Mouse (Mus musculus) heart, adult 2 months (tissue): ENCODE data around the gene Ceacam1. TPM values are rescaled to one million over a fixed set of nuclear protein-coding genes. Genes with fewer than 3 reads are reported as not detected.

ENCODE experiments used
- DNase-seq, 2 experiments: peaks; one replicate each; pipeline ENCODE4 v3.0.0; 2021
- H3K27ac ChIP-seq: fragments of 200-600 bp; 2 replicates; pipeline ENCODE4 v1.8.1; 2022
- H3K27me3 ChIP-seq: fragments of 200-500 bp; 2 replicates; pipeline ENCODE4 v1.6.1; 2012; ENCODE audit warnings: mild to moderate bottlenecking, low read length, inconsistent platforms, mixed read lengths; ENCODE audit not compliant: control insufficient read depth, insufficient read depth
- H3K36me3 ChIP-seq: fragments of 200-500 bp; 2 replicates; pipeline ENCODE4 v1.6.1; 2012; ENCODE audit warnings: low read length, inconsistent platforms; ENCODE audit not compliant: control insufficient read depth, insufficient read depth
- H3K4me1 ChIP-seq: fragments of 200-500 bp; 2 replicates; pipeline ENCODE4 v1.6.1; 2011; ENCODE audit warnings: low read length; ENCODE audit not compliant: control insufficient read depth, insufficient read depth
- H3K4me3 ChIP-seq: fragments of 200-600 bp; 2 replicates; pipeline ENCODE4 v1.8.1; 2022
- H3K79me2 ChIP-seq: fragments of 200-500 bp; replicated peaks from 2 replicates; pipeline ENCODE4 v1.6.1; 2012; ENCODE audit warnings: mild to moderate bottlenecking, inconsistent platforms, low read length, moderate library complexity, mixed read lengths; ENCODE audit not compliant: control insufficient read depth, insufficient read depth
- H3K9ac ChIP-seq: fragments of 200-500 bp; 2 replicates; pipeline ENCODE4 v1.6.1; 2012; ENCODE audit warnings: low read depth, mild to moderate bottlenecking, control low read depth, inconsistent platforms, low read length, mixed read lengths
- CTCF ChIP-seq: fragments of 200-600 bp; IDR thresholded peaks from 2 replicates; pipeline ENCODE4 v1.8.1; 2022; ENCODE audit warnings: antibody characterized with exemption, mild to moderate bottlenecking, moderate library complexity
- EP300 ChIP-seq: fragments of 200-500 bp; IDR thresholded peaks from 2 replicates; pipeline ENCODE4 v1.6.1; 2011; ENCODE audit warnings: low read depth, low read length, control low read depth; ENCODE audit not compliant: insufficient read depth
- POLR2A ChIP-seq: fragments of 200-500 bp; IDR thresholded peaks from 2 replicates; pipeline ENCODE4 v1.6.1; 2011; ENCODE audit warnings: mild to moderate bottlenecking, low read depth, low read length, control low read depth; ENCODE audit not compliant: insufficient read depth
- WGBS: fragments of 180-500 bp; shearing (Covaris S2); methylation state at CpG from one replicate; pipeline ENCODE4 v1.1.7; 2018; 5-methylcytosine and 5-hydroxymethylcytosine counted together
- intact Hi-C: fragments of 180-260 bp; cut with DNase I; formaldehyde crosslinking; loops from one replicate; pipeline ENCODE4 v1.15.1; 2025
- polyA plus RNA-seq: library from polyadenylated mRNA; depleted of rRNA; stranded (reverse); fragments of >200 nt; gene quantifications from 2 replicates; pipeline ENCODE4 v1.2.3, GENCODE M21; 2012
- total RNA-seq, 2 experiments: library from RNA; stranded (reverse); gene quantifications; 2 replicates each; pipeline ENCODE4 v1.2.3; 2021

Gene Ceacam1
- total and polyA plus RNA-seq, 3 experiments: 9.8 to 14.6 (median 13.5) TPM

DNA sequence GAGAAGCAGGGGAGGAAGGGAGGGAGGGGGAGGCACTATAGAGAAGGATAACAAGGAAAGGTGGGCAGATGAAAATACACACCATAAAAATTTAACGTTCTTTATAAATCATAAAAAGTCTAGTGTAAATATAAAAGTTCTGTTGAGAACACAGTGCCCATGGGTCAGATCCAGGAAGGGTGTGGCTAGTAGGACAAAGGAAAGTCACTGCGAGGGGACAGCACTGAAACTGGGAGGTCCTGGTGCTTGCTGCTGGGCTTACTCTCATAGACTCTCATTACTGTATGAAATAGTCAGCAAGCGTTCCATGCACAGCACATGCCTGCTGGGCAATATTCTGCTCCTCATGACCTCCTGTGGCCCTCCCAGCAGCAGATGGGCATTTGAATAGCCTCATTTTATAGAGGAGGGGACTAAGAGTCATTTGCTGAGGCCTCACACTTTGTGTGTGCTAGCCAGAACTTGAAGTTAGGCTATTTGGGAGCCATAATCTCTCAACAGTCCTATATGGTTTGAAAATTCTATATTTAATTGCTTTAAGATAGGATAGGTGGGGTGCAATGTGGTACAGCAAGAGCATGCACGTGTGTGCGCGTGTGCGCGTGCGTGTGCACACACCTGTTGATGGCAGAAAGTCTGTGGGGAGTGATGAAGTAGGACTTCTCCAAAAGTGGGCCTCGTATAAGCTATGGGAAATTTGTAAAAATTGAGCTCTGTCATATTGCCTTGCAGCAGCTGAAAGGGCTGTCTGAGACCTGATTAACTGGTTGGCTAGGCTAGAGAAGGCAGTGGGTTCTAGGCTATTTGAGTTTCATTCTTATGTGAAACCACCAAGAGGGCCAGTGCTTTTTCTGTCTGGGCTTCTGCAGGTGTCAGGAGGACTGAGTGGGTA lies 42.5 kb downstream of the Ceacam1 start:
- TF ChIP-seq CTCF (no peak), EP300 (no peak), POLR2A (peak; percentile 26; the same call in 1 of the 2 replicates)
- Histone ChIP-seq H3K79me2 (no peaks in the 10 kb centered on the region), H3K4me3 (no peak overlapping the region), H3K4me1 (peaks cover 36% of the 10 kb centered on the region), H3K9ac (no peak overlapping the region), H3K27me3 (no peaks in the 10 kb centered on the region), H3K36me3 (peaks cover 8% of the 10 kb centered on the region), H3K27ac (peak overlapping the region; percentile 90)
- WGBS: 75% methylated on average over 10 of the region's 10 CpGs
- intact Hi-C loops: no loop called here
- DNase-seq: peak in 1 of 2 experiments; percentile 29

DNA sequence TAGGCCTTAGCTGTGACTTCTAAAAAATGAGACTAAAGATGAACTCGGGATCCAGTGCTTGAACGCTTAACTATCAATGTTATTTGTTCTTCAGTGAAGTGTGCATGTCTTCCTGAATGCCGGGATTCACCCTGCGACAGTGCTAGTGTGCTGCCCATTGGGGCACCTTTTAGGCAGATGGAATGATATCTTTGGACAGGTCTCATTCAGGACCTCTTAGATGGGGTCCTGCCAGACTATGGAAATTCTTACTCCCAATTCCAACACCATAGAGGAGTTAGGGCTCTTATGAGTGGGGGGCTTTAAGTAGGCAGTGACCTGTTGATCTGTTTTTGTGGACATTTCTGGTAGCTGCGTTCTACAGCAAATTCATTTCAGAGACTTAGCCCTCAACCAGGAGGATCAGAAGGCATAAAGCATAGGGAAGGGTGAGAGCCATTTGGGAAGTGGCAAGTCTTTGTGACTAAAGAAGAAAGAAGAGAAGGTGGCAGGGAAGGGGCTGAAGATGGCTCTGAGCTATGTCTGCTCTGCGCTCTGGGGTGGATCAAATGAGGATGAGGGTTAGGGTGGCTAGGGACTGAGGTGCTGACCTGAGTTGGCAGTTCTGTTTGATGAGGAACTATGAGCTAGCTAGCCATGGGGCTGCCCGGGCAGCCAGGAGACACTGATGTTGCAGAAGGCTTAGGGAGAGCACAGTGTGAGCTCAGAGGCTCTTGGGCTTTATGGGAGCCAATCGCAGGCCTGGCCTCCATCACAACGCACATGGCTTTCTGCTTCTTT lies 43.4 kb downstream of the Ceacam1 start:
- intact Hi-C loops: loop anchor here (2.0 kb wide), 3 partner anchors 43 to 105 kb away; partner anchors contain the start of genes Ceacam1 and Ceacam2
- WGBS: 73% methylated on average over 9 of the region's 9 CpGs
- peaks cover 34% of the 10 kb centered on the region for H3K4me1 ChIP-seq
- H3K36me3 ChIP-seq: peaks cover 8% of the 10 kb centered on the region
- H3K4me3 ChIP-seq: no peak overlapping the region
- H3K9ac ChIP-seq: no peak overlapping the region
- H3K79me2 ChIP-seq: no peaks in the 10 kb centered on the region
- DNase-seq: no peak
- peak overlapping the region; percentile 90 for H3K27ac ChIP-seq
- TF ChIP-seq POLR2A: no peak
- TF ChIP-seq CTCF: no peak
- TF ChIP-seq EP300: no peak
- no peaks in the 10 kb centered on the region for H3K27me3 ChIP-seq

DNA sequence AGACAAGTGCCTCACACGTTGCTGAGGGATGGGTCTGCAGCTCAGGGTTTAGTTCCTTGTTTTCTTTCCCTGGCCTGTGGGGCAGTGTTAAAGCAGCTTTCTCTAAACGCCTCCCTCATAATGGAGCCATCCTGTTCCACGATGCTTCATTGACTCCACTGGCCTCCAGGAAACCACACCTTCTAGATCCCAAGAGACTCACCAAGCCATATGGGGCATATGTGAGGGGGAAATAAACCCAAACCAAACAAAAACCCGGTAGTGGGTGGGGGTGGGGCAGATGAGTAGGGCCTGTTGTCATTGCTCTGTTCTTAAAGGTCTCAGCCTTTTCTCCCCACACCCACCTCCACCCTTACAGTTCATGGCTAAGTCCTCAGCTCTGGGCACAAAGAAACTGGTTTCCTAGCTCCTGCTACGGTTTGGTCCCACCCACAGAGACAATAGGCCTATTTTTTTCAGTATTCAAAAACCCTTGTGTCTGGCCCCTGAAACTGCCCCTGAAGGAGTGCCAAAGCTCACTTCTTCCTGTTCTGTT lies 44.3 kb downstream of the Ceacam1 start:
- Histone ChIP-seq H3K4me1 (peaks cover 32% of the 10 kb centered on the region), H3K27ac (peak overlapping the region; percentile 90), H3K9ac (no peak overlapping the region), H3K27me3 (no peaks in the 10 kb centered on the region), H3K36me3 (peaks cover 8% of the 10 kb centered on the region), H3K4me3 (no peak overlapping the region), H3K79me2 (no peaks in the 10 kb centered on the region)
- TF ChIP-seq EP300 (0 out of 2 replicates have a peak, but pooled peaks have one; percentile 33), CTCF (no peak), POLR2A (peak; percentile 38; the same call in 1 of the 2 replicates)
- WGBS: 20% methylated on average over 5 of the region's 5 CpGs
- intact Hi-C loops: loop anchor here (2.0 kb wide), 3 partner anchors 44 to 106 kb away; partner anchors contain the start of genes Ceacam1 and Ceacam2
- peak; percentile 43 to 57 for DNase-seq

GRCm38 (mm10) chr7:25432381-25432780 lies 45.0 kb downstream of the Ceacam1 start:
- H3K36me3 ChIP-seq: peaks cover 8% of the 10 kb centered on the region
- WGBS: 89% methylated on average over 6 of the region's 6 CpGs
- DNase-seq: no peak
- TF ChIP-seq CTCF (no peak), EP300 (no peak), POLR2A (no peak)
- H3K27ac ChIP-seq: peak overlapping the region; percentile 90
- H3K4me1 ChIP-seq: peaks cover 28% of the 10 kb centered on the region
- intact Hi-C loops: loop anchor here (2.0 kb wide), 3 partner anchors 44 to 106 kb away; partner anchors contain the start of genes Ceacam1 and Ceacam2
- H3K27me3 ChIP-seq: no peaks in the 10 kb centered on the region
- no peak overlapping the region for H3K4me3 ChIP-seq
- H3K9ac ChIP-seq: no peak overlapping the region
- no peaks in the 10 kb centered on the region for H3K79me2 ChIP-seq

GRCm38 (mm10) chr7:25429886-25430784 lies 47.3 kb downstream of the Ceacam1 start:
- H3K27ac ChIP-seq: no peak overlapping the region
- peaks cover 5% of the 10 kb centered on the region for H3K36me3 ChIP-seq
- H3K9ac ChIP-seq: no peak overlapping the region
- TF ChIP-seq EP300: no peak
- no peak for TF ChIP-seq POLR2A
- TF ChIP-seq CTCF: no peak
- no peak overlapping the region for H3K4me3 ChIP-seq
- H3K27me3 ChIP-seq: no peaks in the 10 kb centered on the region
- no peak for DNase-seq
- intact Hi-C loops: loop anchor here (5.0 kb wide), 1 partner anchor 167 kb away; no protein-coding TSS in a partner anchor
- peaks cover 20% of the 10 kb centered on the region for H3K4me1 ChIP-seq
- WGBS: 67% methylated on average over 4 of the region's 4 CpGs
- no peaks in the 10 kb centered on the region for H3K79me2 ChIP-seq
